Mouse (Mus musculus): ENCODE results near the gene Tor1aip2.

GRCm38 (mm10) chr1:156112142-156112541, 76.9 kb downstream of the Tor1aip2 start:
- no peak for TF ChIP-seq CTCF (IDR thresholded peaks at IDR 0.05; ENCODE audit: insufficient read depth, low read depth, low read length)
- TF ChIP-seq POLR2A (IDR thresholded peaks at IDR 0.05; ENCODE audit: insufficient read depth, low read depth, low read length), result no peak

All from olfactory bulb, adult 2 months (tissue).